Mouse (Mus musculus): ENCODE measurements around the gene Bik.
A peak's percentile ranks its signal among the peaks of the same experiment; 100 is the strongest.

Gene Bik

GRCm38 (mm10) chr15:83515018-83515417 is 11.6 kb upstream of the Bik start:
- DNase-seq: no peak

GRCm38 (mm10) chr15:83518215-83519048 is 8.2 kb upstream of the Bik start:
- DNase-seq: peak; percentile 37 to 54

GRCm38 (mm10) chr15:83520861-83521382 is 5.7 kb upstream of the Bik start:
- DNase-seq: no peak

GRCm38 (mm10) chr15:83523196-83523595 is 3.5 kb upstream of the Bik start:
- DNase-seq: no peak

- DNase-seq: no peak
These were observed 2.9 kb upstream of the Bik start for GRCm38 (mm10) chr15:83523638-83524332.

GRCm38 (mm10) chr15:83524333-83524729 is 2.3 kb upstream of the Bik start:
- DNase-seq: no peak

- no peak for DNase-seq
These were observed 403 bp downstream of the Bik start for GRCm38 (mm10) chr15:83527092-83527437.

- no peak for DNase-seq
These were observed 1.1 kb downstream of the Bik start for GRCm38 (mm10) chr15:83527747-83528146.

GRCm38 (mm10) chr15:83528892-83529291 is 2.2 kb downstream of the Bik start:
- DNase-seq: no peak

GRCm38 (mm10) chr15:83529765-83530164 is 3.1 kb downstream of the Bik start:
- DNase-seq: no peak

GRCm38 (mm10) chr15:83530233-83530632 is 3.6 kb downstream of the Bik start:
- no peak for DNase-seq

- no peak for DNase-seq
These were observed 4.0 kb downstream of the Bik start for GRCm38 (mm10) chr15:83530688-83531087.

GRCm38 (mm10) chr15:83531961-83532469 is 5.4 kb downstream of the Bik start:
- no peak for DNase-seq

GRCm38 (mm10) chr15:83532606-83533005 is 5.9 kb downstream of the Bik start:
- no peak for DNase-seq

GRCm38 (mm10) chr15:83534960-83535889 is 8.6 kb downstream of the Bik start:
- no peak for DNase-seq

GRCm38 (mm10) chr15:83535890-83536231 is 9.2 kb downstream of the Bik start:
- DNase-seq: no peak

GRCm38 (mm10) chr15:83538855-83539254 is 12.2 kb downstream of the Bik start:
- no peak for DNase-seq

GRCm38 (mm10) chr15:83539905-83540304 is 13.2 kb downstream of the Bik start:
- no peak for DNase-seq

GRCm38 (mm10) chr15:83541647-83542287 is 15.1 kb downstream of the Bik start:
- DNase-seq: no peak

GRCm38 (mm10) chr15:83546029-83546428 is 19.4 kb downstream of the Bik start:
- no peak for DNase-seq

- no peak for DNase-seq
These were observed 20.5 kb downstream of the Bik start for GRCm38 (mm10) chr15:83547144-83547543.

- DNase-seq: no peak
These were observed 23.5 kb downstream of the Bik start for GRCm38 (mm10) chr15:83550137-83550536.

All from thymus, postnatal 36 days (tissue).